Mouse (Mus musculus) bone marrow, adult 2 months (tissue): ENCODE results near the gene Gm2310.

ENCODE experiments used
- CTCF ChIP-seq: fragments of 200-500 bp; IDR thresholded peaks from 2 replicates; pipeline ENCODE4 v1.5.1; 2011; ENCODE audit warnings: low read length, control low read depth; ENCODE audit not compliant: control insufficient read depth, insufficient read depth
- POLR2A ChIP-seq: fragments of 200-500 bp; IDR thresholded peaks from 2 replicates; pipeline ENCODE4 v1.6.1; 2011; ENCODE audit warnings: low read depth, mild to moderate bottlenecking, control low read depth, low read length, borderline replicate concordance; ENCODE audit not compliant: control insufficient read depth

DNA sequence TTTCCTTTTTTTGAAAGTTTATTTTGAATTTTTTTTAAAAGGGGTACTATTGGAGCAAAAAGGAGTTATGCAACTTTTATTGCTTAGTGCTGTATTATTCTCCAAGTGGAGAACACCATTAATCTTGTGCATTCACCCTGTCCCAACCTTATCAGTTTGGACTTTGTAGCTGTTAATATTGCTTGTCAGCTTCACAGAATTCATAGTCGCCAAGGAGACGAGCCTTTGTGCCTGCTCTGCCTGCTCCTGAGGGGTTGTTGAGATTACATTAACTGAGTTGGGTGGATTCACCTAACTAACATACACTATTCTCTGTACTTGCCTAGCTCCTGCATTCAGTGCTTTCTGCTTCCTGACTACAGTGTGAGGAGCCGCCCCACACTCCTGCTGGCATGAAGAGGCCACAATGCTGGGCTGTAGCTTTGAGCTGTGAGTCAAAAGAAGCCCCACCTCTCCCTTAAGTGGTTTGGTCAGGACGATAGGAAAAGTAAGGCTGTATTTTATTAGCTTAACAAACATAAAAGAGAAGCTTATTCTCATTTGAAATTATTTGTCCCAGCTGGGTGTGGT is 50.7 kb downstream of the Gm2310 start:
- TF ChIP-seq CTCF: no peak
- TF ChIP-seq POLR2A: no peak
